Mouse (Mus musculus) stomach, embryonic 14.5 days (tissue): ENCODE measurements at regions not wholly inside any gene's neighbourhood (a gene's known extent, or its start where the extent isn't known, plus 50 kb on each side); places are given as distances from the start of the nearest gene placed in this dataset.

Experiments
- ATAC-seq: fragments of 200-750 bp; cut with Nextera tagmentation; 2 replicates; pipeline ENCODE4 v1.8.0; 2017; ENCODE audit warnings: low read depth, moderate TSS enrichment; ENCODE audit not compliant: insufficient number of reproducible peaks, insufficient read depth, low FRiP score
- H3K27ac ChIP-seq: fragments of 300-500 bp; sonication (generic); 2 replicates; pipeline ENCODE4 v1.5.1; 2014; ENCODE audit warnings: mild to moderate bottlenecking, low read length, moderate library complexity, mixed read lengths
- H3K27me3 ChIP-seq: fragments of 300-500 bp; sonication (generic); 2 replicates; pipeline ENCODE4 v1.6.1; 2014; ENCODE audit warnings: low read length, control low read depth, mixed read lengths; ENCODE audit not compliant: control insufficient read depth, insufficient read depth
- H3K36me3 ChIP-seq: fragments of 300-500 bp; sonication (generic); 2 replicates; pipeline ENCODE4 v1.6.1; 2014; ENCODE audit warnings: mild to moderate bottlenecking, control low read depth, low read length, moderate library complexity, mixed read lengths; ENCODE audit not compliant: control insufficient read depth, insufficient read depth
- H3K4me1 ChIP-seq: fragments of 300-500 bp; sonication (generic); 2 replicates; pipeline ENCODE4 v1.6.1; 2014; ENCODE audit warnings: low read length, control low read depth, mixed read lengths; ENCODE audit not compliant: control insufficient read depth, insufficient read depth
- H3K4me2 ChIP-seq: fragments of 300-500 bp; sonication (generic); replicated peaks from 2 replicates; pipeline ENCODE4 v1.6.1; 2014; ENCODE audit warnings: low read depth, low read length, control low read depth
- H3K4me3 ChIP-seq: fragments of 300-500 bp; sonication (generic); 2 replicates; pipeline ENCODE4 v1.5.1; 2014; ENCODE audit warnings: low read depth, low read length, control low read depth
- H3K9ac ChIP-seq: fragments of 300-500 bp; sonication (generic); replicated peaks from 2 replicates; pipeline ENCODE4 v1.6.1; 2014; ENCODE audit warnings: low read depth, mild to moderate bottlenecking, control low read depth, low read length, moderate library complexity, mixed read lengths
- H3K9me3 ChIP-seq: fragments of 300-500 bp; sonication (generic); 2 replicates; pipeline ENCODE4 v1.6.1; 2016; ENCODE audit warnings: low read depth, low read length, control low read depth; ENCODE audit not compliant: control insufficient read depth
- WGBS: fragments of 180-500 bp; shearing (Covaris S2); extraction: QIAGEN DNeasy Blood & Tissue Kit; methylation state at CpG from one replicate; pipeline ENCODE4 v1.1.7; 2014; 5-methylcytosine and 5-hydroxymethylcytosine counted together

DNA sequence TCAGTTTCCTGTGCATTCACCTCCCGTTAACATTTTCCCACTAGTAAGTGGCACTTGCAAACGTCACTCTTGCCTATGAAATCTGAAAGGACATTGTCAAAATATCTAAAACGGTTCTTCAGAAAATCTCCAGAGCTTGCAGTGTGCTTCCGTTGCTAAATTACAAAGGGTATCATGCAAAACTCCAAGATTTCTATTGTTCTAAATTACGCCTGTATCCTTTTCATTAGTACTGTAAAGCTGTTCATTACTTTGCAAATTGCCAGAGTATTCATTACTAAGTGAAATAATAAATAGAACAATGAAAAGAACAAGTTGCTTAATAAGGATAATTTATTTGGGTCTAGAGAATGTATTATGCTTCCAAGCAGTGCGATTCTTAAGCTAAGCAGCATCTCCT is 78.2 kb upstream of the Ccser1 start:
- Histone ChIP-seq H3K9ac (no peak overlapping the region), H3K4me3 (no peak overlapping the region), H3K27ac (no peak overlapping the region), H3K4me2 (no peak overlapping the region), H3K4me1 (no peaks in the 10 kb centered on the region), H3K27me3 (no peaks in the 10 kb centered on the region), H3K9me3 (no peaks in the 10 kb centered on the region), H3K36me3 (no peaks in the 10 kb centered on the region)
- WGBS: 79% methylated on average over 6 of the region's 6 CpGs
- ATAC-seq: no peak

DNA sequence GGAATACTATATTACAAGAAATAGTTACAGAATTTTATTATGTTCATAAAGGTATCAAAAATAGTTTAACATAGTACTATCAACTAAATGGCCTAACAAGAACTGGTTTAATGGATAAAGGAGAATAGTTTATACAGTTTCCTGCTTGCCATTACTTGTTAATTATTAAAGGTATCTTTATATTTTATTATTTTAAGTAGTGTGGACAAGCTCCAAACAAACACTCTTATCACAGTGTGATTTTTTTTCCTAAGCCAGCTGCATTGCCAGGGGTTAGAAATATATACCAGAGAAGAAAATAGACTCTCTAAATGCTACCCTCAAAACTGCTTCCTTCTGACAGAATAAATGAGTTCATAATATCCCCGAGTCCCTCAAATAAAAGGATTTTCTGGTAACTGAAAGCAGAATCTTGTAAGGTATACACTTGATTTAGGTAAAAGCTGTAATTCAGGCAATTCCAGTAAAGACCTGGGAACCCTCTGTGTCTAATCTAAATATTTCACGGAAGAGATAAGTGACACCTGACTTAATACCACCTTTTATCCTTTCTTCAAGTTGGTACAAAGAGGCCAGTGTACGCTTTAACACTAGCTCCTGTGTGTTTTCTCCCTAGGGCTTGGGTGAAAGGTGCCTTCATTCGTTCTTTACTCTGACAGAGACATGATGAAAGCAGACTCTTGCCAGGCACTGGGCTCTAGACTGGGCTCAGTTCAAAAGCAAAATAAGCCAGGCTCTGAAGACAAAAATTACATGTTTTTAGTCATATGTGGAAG is 76.5 kb upstream of the Ccser1 start:
- WGBS: 28% methylated on average over 4 of the region's 4 CpGs
- H3K4me1 ChIP-seq: no peaks in the 10 kb centered on the region
- H3K36me3 ChIP-seq: no peaks in the 10 kb centered on the region
- H3K9me3 ChIP-seq: no peaks in the 10 kb centered on the region
- ATAC-seq: no peak
- H3K27ac ChIP-seq: no peak overlapping the region
- H3K4me2 ChIP-seq: no peak overlapping the region
- no peaks in the 10 kb centered on the region for H3K27me3 ChIP-seq
- H3K9ac ChIP-seq: no peak overlapping the region
- H3K4me3 ChIP-seq: no peak overlapping the region

DNA sequence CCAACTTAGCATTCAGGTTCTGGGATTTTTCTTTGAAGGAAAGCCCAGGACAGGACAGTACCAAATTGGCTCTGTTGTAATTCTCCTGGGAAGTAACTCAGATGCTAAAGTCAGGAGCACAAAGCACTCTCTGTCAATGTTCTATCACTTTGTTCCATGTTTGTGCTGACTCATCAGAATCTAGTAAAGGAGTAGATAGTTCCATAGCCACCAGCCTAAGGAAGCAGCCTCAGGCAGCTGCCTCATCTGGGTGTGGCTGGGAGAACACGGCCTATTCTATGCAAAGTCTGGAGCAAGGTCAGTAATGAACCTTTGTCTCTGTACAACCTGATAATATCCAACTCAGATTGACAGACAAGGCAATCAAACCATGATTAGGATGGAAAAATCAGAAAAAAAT is 64.9 kb upstream of the Ccser1 start:
- 57% methylated on average over 1 of the region's 1 CpGs for WGBS
- no peaks in the 10 kb centered on the region for H3K9me3 ChIP-seq
- H3K4me2 ChIP-seq: no peak overlapping the region
- H3K27ac ChIP-seq: no peak overlapping the region
- H3K4me1 ChIP-seq: no peaks in the 10 kb centered on the region
- no peaks in the 10 kb centered on the region for H3K36me3 ChIP-seq
- H3K4me3 ChIP-seq: no peak overlapping the region
- no peak for ATAC-seq
- no peak overlapping the region for H3K9ac ChIP-seq
- no peaks in the 10 kb centered on the region for H3K27me3 ChIP-seq

DNA sequence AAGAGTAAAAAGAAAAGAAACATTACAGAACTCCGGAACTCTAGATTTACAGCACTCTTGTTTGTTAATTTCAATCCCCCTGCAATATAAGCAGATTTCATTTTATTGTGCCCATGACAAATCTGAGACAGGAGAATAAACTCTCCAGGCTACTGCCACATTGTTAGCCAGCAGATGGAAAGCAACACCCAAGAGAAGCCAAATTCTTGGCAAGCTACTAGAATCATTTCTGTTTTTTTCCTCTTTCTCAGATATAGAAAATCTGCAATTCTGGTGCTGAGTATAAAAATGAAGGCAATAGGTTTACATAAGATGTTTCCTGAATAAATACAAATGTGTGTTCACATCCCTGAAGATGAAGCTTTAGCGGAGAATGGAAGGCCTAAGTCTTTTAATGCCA is 60.5 kb upstream of the Ccser1 start:
- Histone ChIP-seq H3K27me3 (no peaks in the 10 kb centered on the region), H3K4me1 (no peaks in the 10 kb centered on the region), H3K4me2 (no peak overlapping the region), H3K27ac (no peak overlapping the region), H3K36me3 (no peaks in the 10 kb centered on the region), H3K9me3 (no peaks in the 10 kb centered on the region), H3K9ac (no peak overlapping the region), H3K4me3 (no peak overlapping the region)
- no peak for ATAC-seq
- 52% methylated on average over 2 of the region's 2 CpGs for WGBS

DNA sequence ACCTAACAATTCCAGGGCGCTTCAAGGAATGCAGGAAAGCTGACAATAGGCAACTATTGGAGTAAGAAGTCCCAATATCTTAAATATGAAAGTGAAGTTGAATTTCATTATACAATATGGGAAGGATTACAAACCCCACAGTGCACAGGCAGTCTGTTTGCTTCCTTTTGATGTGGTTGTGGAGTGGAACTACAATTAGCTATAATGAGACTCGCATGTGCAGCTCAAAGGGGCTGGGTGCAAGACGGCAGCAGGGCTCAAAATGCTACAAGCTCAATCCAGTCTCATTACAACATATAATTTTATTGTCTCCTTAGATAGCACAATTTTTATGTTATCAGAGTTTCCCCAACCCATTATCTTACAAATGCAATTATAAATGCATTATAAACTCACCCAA is 54.7 kb upstream of the Ccser1 start:
- Histone ChIP-seq H3K9me3 (no peaks in the 10 kb centered on the region), H3K9ac (no peak overlapping the region), H3K36me3 (no peaks in the 10 kb centered on the region), H3K4me2 (no peak overlapping the region), H3K4me3 (no peak overlapping the region), H3K27ac (no peak overlapping the region), H3K4me1 (no peaks in the 10 kb centered on the region), H3K27me3 (no peaks in the 10 kb centered on the region)
- no peak for ATAC-seq
- WGBS: 88% methylated on average over 3 of the region's 3 CpGs

DNA sequence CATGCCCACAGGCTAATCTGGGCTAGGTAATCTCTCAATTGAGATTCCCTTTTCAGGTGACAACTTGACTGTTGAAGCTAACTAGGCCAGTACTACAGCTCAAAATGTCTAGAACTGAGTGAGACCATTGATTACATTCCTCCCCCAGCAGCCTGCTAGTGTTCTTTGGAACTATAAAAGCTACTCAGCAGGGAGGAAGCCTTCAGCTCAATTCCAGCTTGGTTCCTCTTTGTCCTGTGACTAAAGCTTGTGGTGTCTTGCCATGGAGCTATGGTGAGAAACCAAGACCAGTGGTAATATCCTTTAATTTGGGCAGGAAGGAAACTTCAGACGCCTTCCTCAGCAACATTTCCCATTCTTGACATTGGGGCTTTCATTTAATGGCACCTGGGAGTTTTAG is 52.9 kb upstream of the Ccser1 start:
- no peak for ATAC-seq

DNA sequence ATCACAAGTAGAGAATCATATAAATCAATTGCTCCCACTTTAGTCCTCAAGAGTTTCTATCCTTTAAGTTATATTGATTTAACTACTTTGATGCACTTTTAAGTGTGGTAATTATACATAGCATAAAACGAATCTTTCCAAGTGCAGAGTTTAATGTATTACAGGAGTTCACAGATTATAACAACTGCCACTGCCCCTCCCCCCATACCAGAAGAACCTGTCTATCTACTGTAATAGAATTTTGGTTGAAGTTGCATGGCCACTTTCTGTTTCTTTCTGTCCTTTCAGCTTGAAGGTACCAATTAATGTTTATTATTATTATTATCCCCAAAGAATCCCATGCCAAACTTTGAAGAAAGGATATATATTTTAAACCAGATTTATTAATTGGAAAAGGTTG is 51.9 kb upstream of the Ccser1 start:
- H3K4me2 ChIP-seq: no peak overlapping the region
- H3K27me3 ChIP-seq: no peaks in the 10 kb centered on the region
- no peaks in the 10 kb centered on the region for H3K36me3 ChIP-seq
- ATAC-seq: no peak
- no peak overlapping the region for H3K27ac ChIP-seq
- no peaks in the 10 kb centered on the region for H3K4me1 ChIP-seq
- H3K4me3 ChIP-seq: no peak overlapping the region
- H3K9ac ChIP-seq: no peak overlapping the region
- WGBS: 67% methylated on average over 1 of the region's 1 CpGs
- no peaks in the 10 kb centered on the region for H3K9me3 ChIP-seq

More for the DNA sequence above, 52.9 kb upstream of the Ccser1 start:
- H3K27me3 ChIP-seq: no peaks in the 10 kb centered on the region
- no peak overlapping the region for H3K9ac ChIP-seq
- H3K4me3 ChIP-seq: no peak overlapping the region
- no peaks in the 10 kb centered on the region for H3K4me1 ChIP-seq
- no peaks in the 10 kb centered on the region for H3K36me3 ChIP-seq
- 79% methylated on average over 1 of the region's 1 CpGs for WGBS
- no peaks in the 10 kb centered on the region for H3K9me3 ChIP-seq
- H3K4me2 ChIP-seq: no peak overlapping the region
- no peak overlapping the region for H3K27ac ChIP-seq
